Comparison of ENCODE assay signal across 8 mouse cellular contexts in the genomic region with DNA sequence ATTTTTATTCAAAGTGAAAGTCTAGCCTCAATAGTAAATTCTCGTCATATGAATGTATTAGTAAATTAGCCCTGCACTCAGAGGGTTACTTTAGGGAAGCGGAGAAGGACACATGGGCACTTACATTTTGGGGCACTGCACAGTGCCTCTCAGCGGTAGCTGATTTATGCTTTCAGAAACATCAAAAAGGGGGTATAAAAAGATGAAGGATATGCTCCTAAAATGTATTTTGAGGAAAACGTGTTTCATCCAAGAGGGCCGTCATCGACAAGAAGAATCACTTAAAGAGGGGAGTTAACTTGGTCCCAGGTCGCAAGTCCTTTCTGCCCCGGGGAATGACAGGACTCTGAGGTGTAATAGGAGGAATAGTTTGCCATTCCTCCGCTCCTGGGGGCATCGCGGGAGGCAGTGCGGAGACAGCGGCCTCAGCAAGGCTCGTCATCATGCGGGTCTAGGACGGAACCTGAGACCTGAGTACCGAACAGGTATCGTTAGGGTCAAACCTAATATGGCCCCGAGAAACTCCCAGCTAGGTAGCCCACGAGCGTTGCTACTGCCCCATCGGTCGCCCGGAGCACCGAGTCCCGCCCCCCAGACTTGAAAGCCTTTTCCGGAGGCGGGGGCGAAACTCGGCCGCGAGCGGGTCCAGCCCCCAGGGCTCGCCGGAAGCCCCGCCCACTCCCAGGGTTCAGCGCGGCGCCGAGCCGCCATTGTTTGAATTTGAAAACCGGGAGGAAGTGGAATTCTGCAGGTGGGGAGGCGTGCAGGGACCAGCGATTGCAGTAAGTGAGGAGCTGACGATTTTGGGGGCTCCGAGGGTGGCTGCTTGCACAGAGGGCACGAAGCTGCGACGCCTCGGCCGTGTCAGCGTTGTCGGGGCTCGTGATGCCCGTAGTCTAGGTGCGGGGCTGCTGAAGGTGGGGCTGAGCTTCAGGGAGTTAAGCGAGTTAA. TPM values are rescaled to one million over a fixed set of nuclear protein-coding genes. Genes with fewer than 3 reads are reported as not detected.
DNase-seq lines count a peak whose midpoint lies in the region; ATAC-seq lines count a peak whose summit lies in the region.

A gene (plus strand): TSS at position 710 of the 951 bp plus-strand sequence.

- H3K4me1 ChIP-seq in hindbrain, embryonic 13.5 days (replicated peaks) = 0 out of 2 replicates have a peak, but pooled peaks cover 8% of the 10 kb centered on the region

- peak; percentile 96 for ATAC-seq in hindbrain, embryonic 13.5 days (ENCODE audit: low FRiP score)

- under 1% methylated on average over 57 of the region's 57 CpGs for WGBS in hindbrain, embryonic 13.5 days

- DNase-seq in NIH3T3 (ENCODE audit: low read depth) = peak; percentile 97
- peak; percentile 95 to 96 for DNase-seq in cerebellum, postnatal 10 days
- DNase-seq in frontal cortex, postnatal 14 days (ENCODE audit: low spot score in 2 of 2) = peak; percentile 67 to 80
- DNase-seq in layer of hippocampus, postnatal 25 days (ENCODE audit: extremely low spot score in 1 of 2, low spot score in 1 of 2) = peak; percentile 80 to 81
- peak; percentile 92 for DNase-seq in lung, postnatal 25 days (ENCODE audit: low spot score)
- peak; percentile 94 for DNase-seq in retina, embryonic 14.5 days (ENCODE audit: low spot score)
- peak; percentile 97 for DNase-seq in thymus, postnatal 4 days

- peak within 1 kb of the TSS; percentile 77 for H3K9ac ChIP-seq in hindbrain, embryonic 13.5 days

- no peaks in the 10 kb centered on the region for H3K27me3 ChIP-seq in hindbrain, embryonic 13.5 days

- no peaks in the 10 kb centered on the region for H3K9me3 ChIP-seq in hindbrain, embryonic 13.5 days

- H3K36me3 ChIP-seq in hindbrain, embryonic 13.5 days = no peaks in the 10 kb centered on the region

- peak within 1 kb of the TSS; percentile 80 for H3K4me3 ChIP-seq in hindbrain, embryonic 13.5 days

- H3K27ac ChIP-seq in hindbrain, embryonic 13.5 days = peak within 1 kb of the TSS; percentile 78

- H3K4me2 ChIP-seq in hindbrain, embryonic 13.5 days = peak within 1 kb of the TSS; percentile 72

RNA-seq across cellular contexts. Expression of the gene that starts here (rescaled TPM):
- 15.6 and 21.3 TPM in 2 replicates for polyA plus RNA-seq in hindbrain, embryonic 13.5 days (2015; fragmentation: Nextera tagmentation; extraction: Ambion mirVana)
- total RNA-seq in layer of hippocampus, postnatal 25 days (2021) = 1 to 10 TPM; 1.0 TPM

Comparison
In these comparisons a context has a peak if more than half of its experiments do, and no peak if none do; other contexts are left out.
1. Peak in every context shown above with its lines: DNase-seq, ATAC-seq, H3K4me3 ChIP-seq and H3K27ac ChIP-seq.